Mouse (Mus musculus) neural tube, embryonic 14.5 days (tissue): ENCODE results near the gene Sh3d19. TPM values are rescaled to one million over a fixed set of nuclear protein-coding genes. Genes with fewer than 3 reads are reported as not detected.

Experiments
- ATAC-seq: fragments of 200-750 bp; cut with Nextera tagmentation; 2 replicates; pipeline ENCODE4 v1.8.0; 2017; ENCODE audit warnings: low read depth, mild to moderate bottlenecking, moderate TSS enrichment, moderate library complexity
- H3K27ac ChIP-seq: fragments of 300-500 bp; sonication (generic); 2 replicates; pipeline ENCODE4 v1.5.1; 2014; ENCODE audit warnings: low read depth, mild to moderate bottlenecking, control low read depth, low read length, moderate library complexity, mixed read lengths
- H3K27me3 ChIP-seq: fragments of 300-500 bp; sonication (generic); 2 replicates; pipeline ENCODE4 v1.6.1; 2014; ENCODE audit warnings: low read length; ENCODE audit not compliant: control insufficient read depth, insufficient read depth
- H3K36me3 ChIP-seq: fragments of 300-500 bp; sonication (generic); 2 replicates; pipeline ENCODE4 v1.6.1; 2014; ENCODE audit warnings: low read length, mixed read lengths; ENCODE audit not compliant: control insufficient read depth, insufficient read depth
- H3K4me1 ChIP-seq: fragments of 300-500 bp; sonication (generic); 2 replicates; pipeline ENCODE4 v1.6.1; 2014; ENCODE audit warnings: low read length; ENCODE audit not compliant: control insufficient read depth, insufficient read depth
- H3K4me2 ChIP-seq: fragments of 300-500 bp; sonication (generic); 2 replicates; pipeline ENCODE4 v1.6.1; 2014; ENCODE audit warnings: mild to moderate bottlenecking, low read depth, low read length, control low read depth
- H3K4me3 ChIP-seq: fragments of 300-500 bp; sonication (generic); 2 replicates; pipeline ENCODE4 v1.5.1; 2014; ENCODE audit warnings: low read depth, low read length, control low read depth, mixed read lengths
- H3K9ac ChIP-seq: fragments of 300-500 bp; sonication (generic); replicated peaks from 2 replicates; pipeline ENCODE4 v1.6.1; 2014; ENCODE audit warnings: low read depth, mild to moderate bottlenecking, control low read depth, low read length, mixed read lengths
- H3K9me3 ChIP-seq: fragments of 300-500 bp; sonication (generic); 2 replicates; pipeline ENCODE4 v1.6.1; 2016; ENCODE audit warnings: low read length; ENCODE audit not compliant: control insufficient read depth
- WGBS: fragments of 180-500 bp; shearing (Covaris S2); extraction: QIAGEN DNeasy Blood & Tissue Kit; methylation state at CpG from one replicate; pipeline ENCODE4 v1.1.7; 2014; 5-methylcytosine and 5-hydroxymethylcytosine counted together
- polyA plus RNA-seq: library from polyadenylated mRNA; unstranded; fragments of >200 nt; fragmentation: Nextera tagmentation; extraction: Ambion mirVana; gene quantifications from 2 replicates; pipeline ENCODE4 v1.2.1, GENCODE M21; 2014

Gene Sh3d19
- polyA plus RNA-seq, 1 experiment from 2014 or later = 15.5 TPM

- ATAC-seq = no peak
- WGBS = 70% methylated on average over 6 of the region's 6 CpGs
- H3K4me2 ChIP-seq = no peak overlapping the region
- H3K27ac ChIP-seq = no peak overlapping the region
- no peak overlapping the region for H3K9ac ChIP-seq
- H3K36me3 ChIP-seq = no peaks in the 10 kb centered on the region
- no peaks in the 10 kb centered on the region for H3K27me3 ChIP-seq
- H3K4me1 ChIP-seq = no peaks in the 10 kb centered on the region
- no peaks in the 10 kb centered on the region for H3K9me3 ChIP-seq
- no peak overlapping the region for H3K4me3 ChIP-seq
Measured at GRCm38 (mm10) chr3:86057436-86058095, 86.7 kb downstream of the Sh3d19 start.

- no peak overlapping the region for H3K27ac ChIP-seq
- H3K4me3 ChIP-seq = no peak overlapping the region
- H3K9me3 ChIP-seq = no peaks in the 10 kb centered on the region
- no peaks in the 10 kb centered on the region for H3K4me1 ChIP-seq
- no peak for ATAC-seq
- H3K9ac ChIP-seq = no peak overlapping the region
- H3K36me3 ChIP-seq = no peaks in the 10 kb centered on the region
- no peaks in the 10 kb centered on the region for H3K27me3 ChIP-seq
- no peak overlapping the region for H3K4me2 ChIP-seq
- 92% methylated on average over 11 of the region's 11 CpGs for WGBS
Measured at GRCm38 (mm10) chr3:86069646-86070250, 98.8 kb downstream of the Sh3d19 start.

- WGBS = 82% methylated on average over 7 of the region's 7 CpGs
- 0 out of 2 replicates have a peak overlapping the region, but pooled peaks have one; percentile 55 for H3K27ac ChIP-seq
- ATAC-seq = no peak; the same call in 1 of the 2 replicates
Measured at GRCm38 (mm10) chr3:86070799-86071198, 99.9 kb downstream of the Sh3d19 start.

GRCm38 (mm10) chr3:86072066-86072465, 101.2 kb downstream of the Sh3d19 start:
- H3K4me3 ChIP-seq = no peak overlapping the region
- no peaks in the 10 kb centered on the region for H3K36me3 ChIP-seq
- no peaks in the 10 kb centered on the region for H3K4me1 ChIP-seq
- no peak overlapping the region for H3K4me2 ChIP-seq
- WGBS = 83% methylated on average over 3 of the region's 3 CpGs
- ATAC-seq = no peak
- no peaks in the 10 kb centered on the region for H3K27me3 ChIP-seq
- H3K9me3 ChIP-seq = no peaks in the 10 kb centered on the region
- H3K27ac ChIP-seq = no peak overlapping the region
- H3K9ac ChIP-seq = no peak overlapping the region

More at GRCm38 (mm10) chr3:86070799-86071198, 99.9 kb downstream of the Sh3d19 start:
- H3K9me3 ChIP-seq = no peaks in the 10 kb centered on the region
- no peaks in the 10 kb centered on the region for H3K36me3 ChIP-seq
- no peaks in the 10 kb centered on the region for H3K27me3 ChIP-seq
- no peak overlapping the region for H3K4me2 ChIP-seq
- no peaks in the 10 kb centered on the region for H3K4me1 ChIP-seq
- H3K9ac ChIP-seq = no peak overlapping the region
- no peak overlapping the region for H3K4me3 ChIP-seq

- no peak overlapping the region for H3K27ac ChIP-seq
- no peak overlapping the region for H3K4me3 ChIP-seq
- WGBS = 81% methylated on average over 5 of the region's 5 CpGs
- no peak overlapping the region for H3K9ac ChIP-seq
- H3K36me3 ChIP-seq = no peaks in the 10 kb centered on the region
- H3K9me3 ChIP-seq = no peaks in the 10 kb centered on the region
- no peaks in the 10 kb centered on the region for H3K4me1 ChIP-seq
- no peaks in the 10 kb centered on the region for H3K27me3 ChIP-seq
- ATAC-seq = no peak
- no peak overlapping the region for H3K4me2 ChIP-seq
Measured at GRCm38 (mm10) chr3:86072889-86073288, 102.0 kb downstream of the Sh3d19 start.

- Histone ChIP-seq H3K9me3 (no peaks in the 10 kb centered on the region), H3K9ac (no peak overlapping the region), H3K27me3 (no peaks in the 10 kb centered on the region), H3K4me2 (no peak overlapping the region), H3K27ac (no peak overlapping the region), H3K36me3 (no peaks in the 10 kb centered on the region), H3K4me1 (no peaks in the 10 kb centered on the region), H3K4me3 (no peak overlapping the region)
- ATAC-seq = no peak
- 99% methylated on average over 5 of the region's 5 CpGs for WGBS
Measured at GRCm38 (mm10) chr3:86075593-86075992, 104.7 kb downstream of the Sh3d19 start.

- Histone ChIP-seq H3K27me3 (no peaks in the 10 kb centered on the region), H3K4me1 (no peaks in the 10 kb centered on the region), H3K4me3 (no peak overlapping the region), H3K36me3 (no peaks in the 10 kb centered on the region), H3K9ac (no peak overlapping the region), H3K27ac (no peak overlapping the region), H3K4me2 (no peak overlapping the region), H3K9me3 (no peaks in the 10 kb centered on the region)
- 88% methylated on average over 14 of the region's 14 CpGs for WGBS
- no peak for ATAC-seq
Measured at GRCm38 (mm10) chr3:86076511-86077283, 105.8 kb downstream of the Sh3d19 start.

GRCm38 (mm10) chr3:86083051-86083450, 112.1 kb downstream of the Sh3d19 start:
- no peak overlapping the region for H3K9ac ChIP-seq
- H3K27ac ChIP-seq = no peak overlapping the region
- no peak overlapping the region for H3K4me3 ChIP-seq
- H3K4me1 ChIP-seq = no peaks in the 10 kb centered on the region
- 94% methylated on average over 8 of the region's 8 CpGs for WGBS
- ATAC-seq = no peak
- H3K27me3 ChIP-seq = no peaks in the 10 kb centered on the region
- H3K36me3 ChIP-seq = no peaks in the 10 kb centered on the region
- H3K4me2 ChIP-seq = no peak overlapping the region
- H3K9me3 ChIP-seq = no peaks in the 10 kb centered on the region

GRCm38 (mm10) chr3:86085001-86085400, 114.1 kb downstream of the Sh3d19 start:
- 90% methylated on average over 19 of the region's 19 CpGs for WGBS
- H3K27me3 ChIP-seq = no peaks in the 10 kb centered on the region
- no peak for ATAC-seq
- H3K36me3 ChIP-seq = no peaks in the 10 kb centered on the region
- H3K4me3 ChIP-seq = no peak overlapping the region
- H3K27ac ChIP-seq = no peak overlapping the region
- no peaks in the 10 kb centered on the region for H3K4me1 ChIP-seq
- no peaks in the 10 kb centered on the region for H3K9me3 ChIP-seq
- no peak overlapping the region for H3K4me2 ChIP-seq
- H3K9ac ChIP-seq = no peak overlapping the region
